Mouse (Mus musculus) limb, embryonic 10.5 days (tissue): ENCODE measurements around the gene Gm9972. TPM values are rescaled to one million over a fixed set of nuclear protein-coding genes. Genes with fewer than 3 reads are reported as not detected.

ENCODE experiments used
- DNase-seq: peaks from one replicate; pipeline ENCODE4 v3.0.0-alpha.2; 2017; ENCODE audit warnings: low spot score
- H3K27ac ChIP-seq: fragments of 300-500 bp; sonication (generic); 2 replicates; pipeline ENCODE4 v1.5.1; 2016; ENCODE audit warnings: mild to moderate bottlenecking
- H3K27me3 ChIP-seq: fragments of 300-500 bp; sonication (generic); 2 replicates; pipeline ENCODE4 v1.6.1; 2016; ENCODE audit warnings: low read depth, mild to moderate bottlenecking; ENCODE audit not compliant: poor library complexity, severe bottlenecking
- H3K36me3 ChIP-seq: fragments of 300-500 bp; sonication (generic); 2 replicates; pipeline ENCODE4 v1.6.1; 2016; ENCODE audit warnings: mild to moderate bottlenecking, moderate library complexity
- H3K4me1 ChIP-seq: fragments of 300-500 bp; sonication (generic); 2 replicates; pipeline ENCODE4 v1.6.1; 2016
- H3K4me3 ChIP-seq: fragments of 300-500 bp; sonication (generic); 2 replicates; pipeline ENCODE4 v1.5.1; 2016; ENCODE audit warnings: mild to moderate bottlenecking, moderate library complexity
- H3K9me3 ChIP-seq: fragments of 300-500 bp; sonication (generic); replicated peaks from 2 replicates; pipeline ENCODE4 v1.6.1; 2016; ENCODE audit warnings: mild to moderate bottlenecking
- WGBS: fragments of 180-500 bp; shearing (Covaris S2); methylation state at CpG from one replicate; pipeline ENCODE4 v1.1.7; 2016; 5-methylcytosine and 5-hydroxymethylcytosine counted together
- polyA plus RNA-seq: library from polyadenylated mRNA; unstranded; fragments of >200 nt; fragmentation: Nextera tagmentation; extraction: Ambion mirVana; gene quantifications from 2 replicates; pipeline ENCODE4 v1.2.1, GENCODE M21; 2016

Gene Gm9972
- polyA plus RNA-seq = not detected in 2 replicates

DNA sequence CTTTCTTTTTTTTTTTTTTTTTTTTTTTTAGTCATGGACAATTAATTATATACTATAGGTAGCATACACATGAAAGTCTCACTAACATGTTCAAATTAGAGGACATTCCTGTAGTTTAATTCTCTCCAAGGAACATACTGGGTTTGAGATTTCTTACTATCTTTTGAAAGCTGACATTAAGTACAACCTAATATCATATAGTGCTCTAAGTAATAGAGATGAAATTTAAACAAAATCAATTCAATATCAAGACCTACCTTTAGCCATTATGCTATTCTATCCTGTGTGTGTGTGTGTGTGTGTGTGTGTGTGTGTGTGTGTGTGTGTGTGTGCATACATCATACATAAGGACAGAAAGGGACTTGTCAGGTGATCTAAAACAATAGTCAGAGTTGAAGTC, at the start of gene Gm9972:
Gene Gm9972 (plus strand): TSS at position 301 of the 400 bp plus-strand sequence.
- Histone ChIP-seq H3K27me3 (no peaks in the 10 kb centered on the region), H3K4me1 (no peaks in the 10 kb centered on the region), H3K4me3 (no peak within 1 kb of the TSS), H3K27ac (no peak within 1 kb of the TSS), H3K36me3 (no peaks in the 10 kb centered on the region), H3K9me3 (no peaks in the 10 kb centered on the region)
- DNase-seq = no peak

DNA sequence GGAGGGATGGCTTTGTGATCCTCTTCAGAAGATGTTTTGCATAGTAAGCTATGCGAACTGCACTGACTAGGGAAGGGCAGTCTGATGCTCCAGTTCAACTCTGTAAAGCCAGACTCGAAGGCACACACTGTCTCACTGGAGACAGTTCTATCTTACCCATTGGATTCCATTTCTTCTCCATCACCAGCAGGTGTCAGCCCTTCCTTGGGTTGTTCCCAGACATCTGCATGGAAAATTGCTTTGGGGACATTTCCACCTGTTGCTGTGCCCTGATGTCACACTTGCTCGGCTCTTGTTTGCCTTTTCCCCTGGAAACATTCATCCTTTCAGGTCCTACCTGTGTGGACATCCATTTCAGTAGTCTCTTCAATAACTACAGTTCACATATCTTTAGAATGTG, 36.4 kb upstream of the Gm9972 start:
- H3K4me1 ChIP-seq = no peaks in the 10 kb centered on the region
- no peak for DNase-seq
- WGBS = 53% methylated on average over 3 of the region's 3 CpGs

GRCm38 (mm10) chr11:43011941-43012340, 23.6 kb upstream of the Gm9972 start:
- H3K36me3 ChIP-seq = no peaks in the 10 kb centered on the region
- H3K4me1 ChIP-seq = no peaks in the 10 kb centered on the region
- H3K27ac ChIP-seq = no peak overlapping the region
- WGBS = 85% methylated on average over 2 of the region's 2 CpGs
- no peaks in the 10 kb centered on the region for H3K27me3 ChIP-seq
- DNase-seq = no peak
- H3K4me3 ChIP-seq = no peak overlapping the region
- H3K9me3 ChIP-seq = no peaks in the 10 kb centered on the region

More for the DNA sequence above, 36.4 kb upstream of the Gm9972 start:
- H3K9me3 ChIP-seq = no peaks in the 10 kb centered on the region
- no peak overlapping the region for H3K4me3 ChIP-seq
- H3K27me3 ChIP-seq = no peaks in the 10 kb centered on the region
- no peak overlapping the region for H3K27ac ChIP-seq
- H3K36me3 ChIP-seq = no peaks in the 10 kb centered on the region

- H3K4me1 ChIP-seq = no peaks in the 10 kb centered on the region
- H3K27me3 ChIP-seq = no peaks in the 10 kb centered on the region
- H3K27ac ChIP-seq = no peak overlapping the region
- no peaks in the 10 kb centered on the region for H3K9me3 ChIP-seq
- DNase-seq = no peak
- 81% methylated on average over 4 of the region's 4 CpGs for WGBS
- H3K36me3 ChIP-seq = no peaks in the 10 kb centered on the region
- H3K4me3 ChIP-seq = no peak overlapping the region
Observed at GRCm38 (mm10) chr11:43012980-43013379, 22.6 kb upstream of the Gm9972 start.

- no peak overlapping the region for H3K27ac ChIP-seq
- H3K27me3 ChIP-seq = no peaks in the 10 kb centered on the region
- no peaks in the 10 kb centered on the region for H3K4me1 ChIP-seq
- H3K4me3 ChIP-seq = no peak overlapping the region
- no peak for DNase-seq
- no peaks in the 10 kb centered on the region for H3K36me3 ChIP-seq
- H3K9me3 ChIP-seq = no peaks in the 10 kb centered on the region
Observed at GRCm38 (mm10) chr11:43023109-43023688, 12.3 kb upstream of the Gm9972 start.

GRCm38 (mm10) chr11:43029813-43030212, 5.7 kb upstream of the Gm9972 start:
- H3K27me3 ChIP-seq = no peaks in the 10 kb centered on the region

GRCm38 (mm10) chr11:43032141-43032540, 3.4 kb upstream of the Gm9972 start:
- Histone ChIP-seq H3K27ac (no peak overlapping the region), H3K4me3 (no peak overlapping the region), H3K27me3 (no peaks in the 10 kb centered on the region), H3K4me1 (no peaks in the 10 kb centered on the region), H3K9me3 (no peaks in the 10 kb centered on the region), H3K36me3 (no peaks in the 10 kb centered on the region)
- 82% methylated on average over 4 of the region's 4 CpGs for WGBS
- DNase-seq = no peak

More at GRCm38 (mm10) chr11:43029813-43030212, 5.7 kb upstream of the Gm9972 start:
- Histone ChIP-seq H3K27ac (no peak overlapping the region), H3K4me3 (no peak overlapping the region), H3K4me1 (no peaks in the 10 kb centered on the region), H3K36me3 (no peaks in the 10 kb centered on the region), H3K9me3 (no peaks in the 10 kb centered on the region)
- WGBS = 82% methylated on average over 1 of the region's 1 CpGs
- DNase-seq = no peak

DNA sequence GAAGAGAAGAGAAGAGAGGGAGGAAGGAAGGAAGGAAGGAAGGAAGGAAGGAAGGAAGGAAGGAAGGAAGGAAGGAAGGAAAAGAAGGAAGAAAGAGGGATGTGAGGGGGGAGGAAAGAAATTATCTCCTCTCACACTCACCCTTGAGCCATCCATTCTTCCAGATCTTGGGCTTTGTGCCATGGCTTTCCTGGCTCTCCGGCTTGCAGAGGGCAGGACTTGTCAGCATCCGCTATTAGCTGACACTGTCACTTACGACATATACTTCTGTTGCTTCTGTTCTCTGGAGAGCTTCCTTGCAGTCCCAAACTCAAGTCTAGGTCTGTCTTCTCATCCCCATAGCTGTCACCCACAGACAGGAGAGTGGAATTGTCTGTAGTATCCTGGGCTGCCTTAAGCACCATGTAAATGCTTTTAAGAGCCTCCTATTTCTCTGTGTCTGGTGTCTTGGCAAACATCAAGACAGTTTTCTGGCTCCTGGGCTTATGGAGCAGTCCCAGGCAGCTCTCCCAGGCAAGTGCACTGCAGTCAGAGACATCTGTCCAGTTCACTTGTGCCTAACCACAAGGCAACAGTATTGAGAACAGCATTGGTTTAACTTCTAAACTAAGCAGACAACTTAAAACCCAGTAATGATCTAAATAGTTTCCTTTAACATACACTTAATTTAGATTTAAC, 10.5 kb downstream of the Gm9972 start:
- 95% methylated on average over 3 of the region's 3 CpGs for WGBS
- no peak overlapping the region for H3K27ac ChIP-seq
- no peak for DNase-seq

DNA sequence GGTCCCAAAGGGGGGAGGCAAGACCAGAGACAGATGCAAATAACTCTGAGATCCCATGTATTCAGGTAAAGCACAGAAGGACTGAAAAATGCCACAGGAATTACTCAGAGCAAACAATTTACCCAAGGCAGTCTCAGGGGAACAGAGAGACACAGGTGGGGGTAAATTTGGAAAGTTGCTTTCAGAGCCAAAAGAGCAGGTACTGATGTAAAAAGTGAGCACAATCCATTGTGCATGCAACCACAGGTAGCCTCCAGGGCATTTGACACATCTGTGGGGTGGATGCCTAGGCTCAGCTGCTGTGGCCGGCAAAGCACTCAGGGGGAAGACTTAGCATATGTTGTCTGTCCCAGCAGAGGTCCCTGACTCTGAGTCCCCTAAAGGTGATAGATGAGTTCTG, 13.8 kb downstream of the Gm9972 start:
- no peak overlapping the region for H3K4me3 ChIP-seq
- no peaks in the 10 kb centered on the region for H3K27me3 ChIP-seq
- no peaks in the 10 kb centered on the region for H3K36me3 ChIP-seq
- H3K27ac ChIP-seq = no peak overlapping the region
- no peak for DNase-seq
- H3K9me3 ChIP-seq = no peaks in the 10 kb centered on the region
- no peaks in the 10 kb centered on the region for H3K4me1 ChIP-seq
- 52% methylated on average over 1 of the region's 1 CpGs for WGBS

More for the DNA sequence above, 10.5 kb downstream of the Gm9972 start:
- Histone ChIP-seq H3K36me3 (no peaks in the 10 kb centered on the region), H3K4me3 (no peak overlapping the region), H3K27me3 (no peaks in the 10 kb centered on the region), H3K4me1 (no peaks in the 10 kb centered on the region), H3K9me3 (no peaks in the 10 kb centered on the region)

- no peaks in the 10 kb centered on the region for H3K9me3 ChIP-seq
- H3K4me3 ChIP-seq = no peak overlapping the region
- no peak for DNase-seq
- no peak overlapping the region for H3K27ac ChIP-seq
- no peaks in the 10 kb centered on the region for H3K27me3 ChIP-seq
- no peaks in the 10 kb centered on the region for H3K36me3 ChIP-seq
- WGBS = 90% methylated on average over 5 of the region's 5 CpGs
- H3K4me1 ChIP-seq = no peaks in the 10 kb centered on the region
Observed at GRCm38 (mm10) chr11:43054972-43055371, 19.4 kb downstream of the Gm9972 start.

DNA sequence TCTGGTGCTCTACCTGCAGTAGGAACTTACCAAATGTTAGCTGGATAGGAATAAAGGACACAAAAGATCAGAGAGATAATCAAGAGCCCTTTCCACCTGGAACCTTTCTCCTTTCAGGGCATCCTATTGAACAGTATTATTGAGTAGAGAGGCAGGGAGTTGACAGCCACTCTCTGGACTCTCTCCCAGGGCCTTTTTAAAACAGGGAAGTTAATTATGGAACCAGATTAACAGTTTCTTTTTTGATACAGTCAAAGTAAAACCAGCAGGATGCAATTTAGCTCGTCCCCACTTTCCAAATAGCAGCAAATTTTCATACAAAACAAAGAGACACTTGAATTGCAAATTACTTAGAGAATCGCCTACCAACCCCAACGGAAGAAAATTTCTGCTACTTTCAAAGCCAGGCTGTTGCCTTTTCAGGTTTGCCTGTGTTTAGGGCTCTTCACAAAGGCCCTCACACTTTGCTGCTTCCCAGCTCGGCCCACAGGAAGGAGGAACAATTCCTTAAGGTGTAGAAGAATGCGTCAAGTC, 24.0 kb downstream of the Gm9972 start:
- 40% methylated on average over 5 of the region's 5 CpGs for WGBS
- DNase-seq = no peak

GRCm38 (mm10) chr11:43062286-43062685, 26.7 kb downstream of the Gm9972 start:
- no peaks in the 10 kb centered on the region for H3K36me3 ChIP-seq
- no peak for DNase-seq
- no peaks in the 10 kb centered on the region for H3K4me1 ChIP-seq
- 84% methylated on average over 3 of the region's 3 CpGs for WGBS
- H3K27me3 ChIP-seq = no peaks in the 10 kb centered on the region
- no peaks in the 10 kb centered on the region for H3K9me3 ChIP-seq
- no peak overlapping the region for H3K4me3 ChIP-seq
- no peak overlapping the region for H3K27ac ChIP-seq

More for the DNA sequence above, 24.0 kb downstream of the Gm9972 start:
- Histone ChIP-seq H3K27me3 (no peaks in the 10 kb centered on the region), H3K36me3 (no peaks in the 10 kb centered on the region), H3K4me1 (no peaks in the 10 kb centered on the region), H3K9me3 (no peaks in the 10 kb centered on the region), H3K27ac (no peak overlapping the region), H3K4me3 (no peak overlapping the region)

DNA sequence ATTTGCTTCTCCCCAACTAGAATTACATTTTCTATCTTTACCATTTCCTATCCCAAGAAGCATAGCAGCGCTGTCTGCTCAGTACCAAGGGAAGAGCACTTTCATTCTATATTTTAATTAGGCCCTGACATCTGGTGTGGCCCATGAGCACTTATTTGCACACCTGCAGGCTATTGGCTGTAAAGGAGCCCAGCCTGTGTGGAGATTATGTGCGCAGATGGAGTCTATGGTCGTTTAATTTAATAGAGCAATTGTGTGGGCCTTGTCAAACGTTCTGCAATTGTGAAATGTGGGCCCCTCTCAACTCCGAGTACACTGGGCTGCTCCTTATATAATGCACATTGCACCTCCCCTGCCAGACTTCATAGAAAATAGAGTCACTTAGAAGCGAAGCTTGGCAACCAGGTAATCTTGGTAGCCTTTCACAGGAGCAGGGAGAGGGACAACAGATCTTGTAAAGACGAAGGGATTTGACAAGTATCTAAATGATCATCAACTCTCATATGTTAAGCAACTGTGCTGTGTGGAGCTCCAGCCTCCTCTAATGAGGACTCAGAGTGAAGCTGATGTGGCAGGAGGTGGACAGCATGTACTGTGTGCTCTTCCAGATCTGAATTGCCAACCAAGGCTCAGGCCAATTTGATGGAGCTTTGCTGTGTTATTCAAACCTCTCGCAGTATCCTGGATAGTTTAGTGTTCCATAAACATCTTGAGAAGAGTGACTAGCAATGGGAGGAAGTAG, 50.9 kb downstream of the Gm9972 start:
- 71% methylated on average over 8 of the region's 8 CpGs for WGBS
- Histone ChIP-seq H3K27ac (no peak overlapping the region), H3K4me3 (no peak overlapping the region), H3K4me1 (peaks cover 16% of the 10 kb centered on the region), H3K27me3 (no peaks in the 10 kb centered on the region), H3K9me3 (no peaks in the 10 kb centered on the region), H3K36me3 (no peaks in the 10 kb centered on the region)
- DNase-seq = no peak
